Mouse (Mus musculus) lung, adult 18-20 months (tissue): Measurements from ENCODE around the gene Plcd1.
A peak's percentile ranks its signal among the peaks of the same experiment; 100 is the strongest.

Experiments used
- DNase-seq, 2 experiments: peaks; one replicate each; pipeline ENCODE4 v3.0.0; 2022; ENCODE audit warnings: mixed read lengths in 2 of 2

Gene Plcd1

DNA sequence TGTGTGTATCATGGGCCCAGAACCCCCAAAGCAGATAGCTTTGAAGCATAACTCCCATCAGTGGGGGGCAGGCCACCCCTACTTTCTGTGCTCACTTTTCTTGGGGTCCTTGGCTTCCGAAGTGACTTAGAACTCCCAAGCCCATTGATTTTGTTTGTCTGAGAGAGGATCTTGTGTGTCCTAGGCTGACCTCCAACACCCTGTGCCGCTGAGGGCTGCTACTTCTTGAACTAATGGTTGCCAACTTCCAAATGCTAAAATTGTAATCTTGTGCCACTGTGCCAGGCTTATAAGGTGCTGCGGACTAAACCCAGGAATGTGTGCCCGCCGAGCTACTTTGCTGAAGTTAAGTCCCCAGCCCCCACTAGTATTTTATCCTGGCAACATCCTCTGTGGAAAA lies 2.8 kb downstream of the Plcd1 start:
- DNase-seq, result no peak

DNA sequence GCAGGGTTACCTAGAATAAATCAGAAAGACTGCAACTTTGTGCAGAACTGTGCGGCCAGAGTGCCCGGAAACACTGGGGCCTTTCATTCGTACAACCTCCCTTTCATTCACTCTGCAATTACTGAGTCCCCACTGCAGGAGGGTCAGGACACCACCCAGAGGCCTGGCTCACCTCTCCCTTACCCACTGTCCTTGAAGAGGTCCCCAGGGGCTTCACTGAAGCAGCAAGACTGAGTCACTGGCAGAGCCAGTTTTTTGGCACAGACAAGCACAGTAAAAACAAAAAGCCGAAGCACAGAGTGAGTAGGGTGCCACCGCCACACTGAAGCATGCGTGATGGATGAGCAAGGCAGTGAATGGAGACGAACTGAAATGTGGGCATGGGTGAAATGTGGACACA lies 3.9 kb downstream of the Plcd1 start:
- no peak for DNase-seq

DNA sequence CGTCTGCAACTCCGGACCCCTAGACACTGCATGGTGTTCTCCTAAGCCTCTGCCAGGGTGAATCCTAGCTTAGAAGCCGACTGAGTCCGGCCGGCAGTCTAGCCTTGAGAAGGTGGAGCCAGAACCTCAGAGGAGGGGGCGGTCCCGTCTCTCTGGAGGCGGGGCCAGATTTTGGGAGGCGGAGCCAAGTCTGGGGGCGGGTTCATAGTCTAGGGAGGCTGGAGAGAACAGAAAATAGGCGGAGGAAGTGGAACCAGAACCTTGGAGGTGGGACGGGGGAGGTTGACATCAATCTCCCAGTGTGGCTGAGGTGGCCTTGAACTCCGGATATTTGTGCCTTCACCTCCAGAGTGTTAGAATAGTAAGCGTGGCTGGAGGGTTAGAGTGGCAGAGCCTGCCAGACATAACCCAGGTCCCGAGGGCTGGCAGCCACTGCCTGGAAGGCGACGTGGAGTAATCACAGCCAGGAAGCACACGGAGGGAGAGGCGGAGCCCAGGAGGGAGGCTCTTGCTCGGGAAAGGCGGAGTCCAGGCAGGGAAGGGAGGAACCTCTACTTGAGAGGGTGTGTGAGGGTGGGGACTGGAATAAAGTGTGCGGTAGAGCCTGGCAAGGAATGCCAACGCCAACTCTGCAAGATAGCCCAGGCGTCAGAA lies 5.0 kb downstream of the Plcd1 start:
- DNase-seq, result peak; percentile 94

DNA sequence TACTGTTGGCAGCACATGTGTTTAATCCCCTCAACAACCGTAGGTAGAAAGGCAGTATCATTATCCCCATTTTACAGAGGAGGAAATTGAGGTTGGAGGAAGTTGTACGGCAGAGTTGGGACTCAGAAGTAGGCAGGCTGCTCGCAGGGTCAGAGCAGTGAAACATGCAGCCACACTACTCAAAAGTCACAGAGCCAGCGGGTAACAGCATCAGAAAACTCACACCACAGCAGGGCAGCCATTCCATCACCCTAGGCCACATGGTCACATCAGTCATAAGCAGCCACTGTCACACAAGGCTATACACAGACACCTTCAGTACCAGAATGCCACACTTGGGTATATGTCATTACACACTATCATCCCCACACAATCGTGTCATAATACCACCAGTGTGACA lies 6.0 kb downstream of the Plcd1 start:
- DNase-seq, result no peak

DNA sequence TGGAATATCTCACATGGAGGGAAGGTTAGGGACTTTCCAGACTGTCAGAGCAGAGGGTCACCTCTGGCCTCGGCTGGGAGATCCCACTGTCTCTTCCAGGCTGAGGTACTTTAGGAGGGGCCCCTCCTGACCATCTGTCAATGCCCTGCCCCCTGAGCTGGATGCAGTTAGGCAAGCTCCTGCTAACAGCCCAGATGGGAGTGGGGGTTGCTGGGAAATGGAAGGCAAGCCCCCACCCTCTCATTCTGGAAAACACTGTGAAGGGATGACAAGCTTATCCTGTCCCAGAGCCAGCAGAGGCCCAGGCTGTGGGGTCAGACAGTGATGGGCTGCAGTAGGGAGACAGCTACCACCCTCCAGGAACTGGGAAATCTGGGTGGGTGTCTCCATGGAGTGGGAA lies 6.9 kb downstream of the Plcd1 start:
- DNase-seq, result no peak

DNA sequence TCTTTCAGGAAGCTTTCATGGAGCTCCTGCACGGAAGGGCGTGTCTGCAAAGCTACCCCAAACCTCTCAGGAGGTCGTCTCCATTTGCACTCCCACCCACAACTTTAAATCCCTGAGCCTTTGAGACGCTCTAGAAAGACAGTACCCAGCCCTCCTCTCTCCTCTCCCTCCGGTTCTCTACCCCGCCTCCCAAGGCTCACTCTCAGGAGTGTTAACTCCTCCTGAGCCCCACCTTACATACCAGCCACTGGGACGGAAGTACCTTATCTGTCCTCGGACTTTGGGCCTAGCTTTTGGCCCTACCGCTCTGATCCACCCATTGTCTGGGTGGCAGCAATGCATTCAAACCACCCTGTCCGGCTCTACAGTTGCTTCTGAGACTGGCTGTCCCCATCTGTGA lies 9.3 kb downstream of the Plcd1 start:
- DNase-seq, result no peak

DNA sequence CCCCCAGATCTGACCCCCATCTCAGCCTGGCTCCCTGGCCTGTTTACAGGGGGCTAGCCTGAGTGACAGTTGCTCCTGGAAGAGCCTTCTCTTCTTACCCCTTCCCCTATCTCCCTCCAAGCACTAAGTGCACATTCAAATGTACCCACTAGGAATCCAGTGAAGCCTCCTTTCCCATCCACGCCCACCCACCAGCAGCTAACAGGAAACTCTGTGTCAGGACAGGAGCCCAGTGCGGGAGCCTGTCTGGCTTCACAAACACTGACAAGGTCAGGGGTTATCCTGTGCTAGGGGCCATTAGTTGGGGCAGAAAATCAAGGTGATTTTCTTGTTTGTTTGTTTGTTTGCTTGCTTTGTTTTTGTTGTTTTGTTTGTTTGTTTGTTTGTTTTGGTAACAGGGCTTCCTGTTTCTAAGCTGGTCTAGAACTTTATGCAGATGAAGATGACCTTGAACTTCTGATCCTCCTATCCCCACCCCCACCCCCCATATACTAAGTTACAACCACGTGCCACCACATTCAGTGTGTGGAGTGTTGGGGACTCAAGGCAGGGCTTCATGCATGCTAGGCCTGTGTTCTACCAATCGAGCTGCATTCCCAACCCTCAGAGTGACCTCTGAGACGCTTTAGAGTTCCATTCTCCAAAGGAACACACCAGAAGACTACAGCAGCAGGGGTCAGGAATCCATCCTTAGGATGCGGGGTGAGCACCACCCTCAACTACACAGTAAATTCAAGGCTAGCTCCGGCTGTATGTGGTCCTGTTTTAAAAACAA lies 10.5 kb downstream of the Plcd1 start:
- DNase-seq, result no peak

DNA sequence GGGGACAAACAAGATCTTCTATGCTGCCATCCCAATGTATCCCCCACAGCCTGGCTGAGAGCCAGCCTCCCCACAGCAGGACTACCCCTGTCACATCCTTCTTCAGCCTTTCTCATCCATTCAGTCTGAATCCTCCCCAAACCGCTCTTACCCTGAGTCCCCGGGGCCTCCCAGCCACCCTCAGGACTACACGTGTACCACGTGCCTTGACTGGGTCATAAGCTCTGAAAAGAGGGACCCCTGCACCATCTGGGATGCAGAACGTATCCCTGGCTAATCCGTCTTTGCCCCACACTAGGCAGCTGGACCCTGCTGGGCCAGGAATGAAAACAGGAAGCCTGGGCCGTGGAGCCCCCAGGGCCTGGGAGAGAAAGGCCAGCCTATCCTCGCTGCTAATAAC lies 11.3 kb downstream of the Plcd1 start:
- DNase-seq, result no peak

DNA sequence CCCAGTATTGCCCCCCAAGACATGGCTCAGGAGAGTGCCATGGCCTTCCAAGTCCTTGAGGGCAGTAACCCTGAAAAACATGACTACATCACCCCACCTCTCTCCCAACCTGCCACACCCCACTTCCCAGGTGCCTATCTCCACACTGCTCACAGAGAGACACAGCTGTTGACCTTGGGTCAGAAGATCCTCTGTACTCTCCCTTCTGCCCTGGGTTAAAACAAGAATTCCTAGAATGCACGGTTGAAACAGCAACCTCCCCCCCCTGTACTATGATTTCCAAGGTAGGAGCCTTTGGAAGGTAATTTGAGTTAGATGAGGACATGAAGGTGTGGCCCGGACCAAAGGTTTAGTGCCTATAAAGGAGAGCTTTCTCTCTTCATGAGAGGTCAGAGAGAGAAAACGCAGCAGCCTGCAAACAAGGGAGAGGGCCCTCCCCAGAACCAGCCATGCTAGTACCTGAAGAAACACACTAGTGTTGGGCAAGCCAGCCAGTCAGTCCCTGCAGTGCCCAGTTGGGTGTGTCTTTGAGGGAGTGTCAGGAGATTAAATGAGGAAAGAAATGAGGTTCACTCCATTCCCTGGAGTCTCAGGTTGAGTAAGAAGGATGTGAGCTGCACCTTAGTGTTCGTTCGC lies 13.1 kb downstream of the Plcd1 start:
- DNase-seq, result no peak

DNA sequence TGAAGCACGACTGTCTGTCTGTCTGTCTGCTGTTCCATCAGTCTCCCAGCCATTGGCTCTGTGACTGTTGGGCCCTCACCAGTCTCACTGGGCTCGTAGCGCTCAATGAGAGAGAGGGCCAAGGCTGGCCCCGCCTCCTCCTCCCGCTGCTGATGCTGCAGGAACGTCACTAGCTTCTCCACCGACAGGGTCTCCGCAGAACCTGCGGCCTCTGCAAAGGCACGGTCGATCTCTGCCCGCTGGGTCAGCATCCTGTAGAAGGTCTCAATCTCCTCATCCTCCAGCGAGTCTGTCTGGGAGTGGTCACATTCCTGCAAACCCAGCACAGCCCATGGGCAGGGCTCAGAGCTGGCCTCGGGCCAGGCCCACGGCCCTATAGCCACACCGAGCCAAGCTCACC lies 17.6 kb downstream of the Plcd1 start:
- DNase-seq, result no peak

DNA sequence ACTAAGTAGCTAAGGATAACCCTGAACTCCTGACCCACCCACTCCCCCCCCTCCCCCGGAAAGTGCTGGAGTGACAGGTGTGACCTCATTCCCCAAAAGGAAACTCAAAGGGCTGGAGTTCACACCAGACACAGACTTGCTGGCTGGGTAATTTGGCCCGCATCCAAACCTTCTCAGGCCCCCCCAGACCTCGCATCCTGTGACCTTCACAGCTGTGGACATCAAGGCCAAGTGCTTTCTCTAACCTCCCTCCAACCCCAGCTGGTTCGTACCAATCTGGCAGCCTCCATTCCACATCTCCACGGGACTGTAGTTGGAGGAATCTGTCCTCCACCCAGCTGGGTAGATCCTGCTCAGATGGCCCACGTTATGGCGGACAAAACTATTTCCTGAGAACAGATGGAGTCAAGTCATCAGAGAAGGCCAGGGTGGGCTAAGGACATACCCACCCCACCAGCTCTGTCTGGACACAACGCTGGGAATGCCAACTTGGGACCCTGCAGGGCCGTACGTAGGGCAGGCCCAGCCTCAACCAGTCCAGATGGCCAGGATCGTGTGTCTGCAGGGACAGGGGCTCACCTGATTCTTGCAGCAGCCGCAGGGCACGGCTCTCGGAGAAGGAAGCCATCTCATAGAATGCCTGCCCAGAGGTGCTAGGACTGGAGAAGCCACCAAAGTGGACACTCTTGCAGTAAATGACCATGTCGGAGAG lies 20.0 kb downstream of the Plcd1 start:
- DNase-seq, result no peak

DNA sequence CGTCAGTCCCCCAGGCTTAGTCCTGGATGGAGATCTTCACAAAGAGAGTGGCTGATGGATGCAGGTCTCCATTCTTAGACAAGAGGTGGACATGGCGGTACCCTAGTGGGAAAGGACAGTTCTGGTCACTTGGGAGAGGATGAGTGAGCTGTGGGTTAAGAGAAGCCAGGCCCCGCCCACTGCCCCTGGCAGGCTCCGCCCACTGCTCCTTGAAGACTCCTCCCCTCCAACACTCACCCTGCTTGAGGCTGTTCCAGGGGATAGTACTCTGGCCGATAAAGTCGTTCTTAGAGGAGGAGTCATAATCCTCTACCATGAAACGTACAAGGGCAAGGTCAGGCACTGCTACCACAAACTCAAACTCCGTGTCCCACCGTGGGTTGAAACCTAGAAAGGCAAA lies 21.5 kb downstream of the Plcd1 start:
- DNase-seq, result no peak

DNA sequence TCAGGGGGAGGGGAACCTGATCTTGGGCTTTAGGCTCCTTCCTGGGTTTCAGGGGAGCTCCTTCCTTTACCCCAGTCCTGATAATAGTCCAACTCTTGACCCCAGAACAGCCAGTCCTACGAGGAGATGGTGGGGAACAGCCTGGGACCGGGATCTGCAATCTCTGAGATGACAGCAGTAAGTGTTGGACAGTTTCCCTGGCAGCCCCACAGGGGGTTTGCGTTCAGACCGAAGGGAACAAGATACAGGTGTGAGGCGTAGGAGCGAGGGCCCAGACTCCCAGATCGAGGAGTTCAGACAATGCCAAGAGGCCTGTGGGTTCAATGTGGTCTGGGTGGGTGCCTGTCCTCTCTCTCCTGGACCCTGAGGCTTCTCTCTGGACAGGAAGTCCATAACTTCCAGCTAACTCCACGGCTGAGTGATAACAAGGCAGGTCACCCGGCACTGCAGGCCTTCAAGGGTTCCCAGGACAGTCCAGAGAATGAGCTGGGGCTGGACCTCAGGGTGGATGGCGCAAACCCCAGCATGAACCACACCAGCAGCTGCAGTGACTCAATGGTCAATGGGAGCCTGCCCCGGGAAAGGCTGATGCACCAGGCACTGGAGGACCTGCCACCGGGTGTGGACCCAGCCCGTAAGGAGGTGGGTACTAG lies 23.0 kb downstream of the Plcd1 start:
- DNase-seq, result no peak

DNA sequence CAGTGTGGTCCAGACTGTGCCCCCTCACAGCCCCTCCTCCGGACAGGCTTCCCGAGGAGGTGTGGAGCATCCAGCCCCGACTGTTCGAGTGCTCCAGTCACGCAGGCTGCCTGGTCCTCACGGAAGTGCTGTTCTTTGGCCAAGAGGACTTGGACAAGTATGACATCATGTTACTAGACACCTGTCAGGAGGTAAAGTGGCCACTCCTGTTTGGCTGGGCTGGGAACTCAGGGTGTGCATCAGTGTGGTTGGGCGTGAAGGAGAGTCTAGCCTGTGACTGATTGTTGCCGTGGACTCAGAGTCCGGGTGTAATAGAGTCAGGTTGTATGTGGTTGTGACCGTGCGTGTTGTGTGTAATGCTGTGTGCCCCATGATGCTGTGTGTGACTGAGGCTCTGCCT lies 25.0 kb downstream of the Plcd1 start:
- peak; percentile 61 to 76 for DNase-seq

DNA sequence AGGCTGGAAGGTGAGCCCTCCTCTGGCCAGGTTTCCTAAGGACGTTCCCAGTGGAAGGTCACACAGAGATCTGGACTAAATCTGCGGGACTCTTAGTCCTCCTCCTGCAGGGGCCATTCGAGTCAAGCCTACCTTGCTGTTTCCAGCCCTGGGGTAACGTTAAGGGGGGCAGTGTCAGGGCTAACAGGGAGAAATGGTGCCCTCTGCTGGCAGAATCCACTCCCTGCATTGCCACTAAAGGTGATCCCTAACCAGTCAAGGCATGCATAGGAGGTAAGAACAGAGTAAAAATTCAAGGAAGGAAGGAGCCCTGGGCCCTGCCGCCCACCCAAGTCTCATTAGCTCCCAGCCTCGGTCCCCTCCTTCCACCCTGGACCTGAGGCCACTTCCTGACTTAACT lies 25.7 kb downstream of the Plcd1 start:
- DNase-seq, result peak; percentile 73 to 82

DNA sequence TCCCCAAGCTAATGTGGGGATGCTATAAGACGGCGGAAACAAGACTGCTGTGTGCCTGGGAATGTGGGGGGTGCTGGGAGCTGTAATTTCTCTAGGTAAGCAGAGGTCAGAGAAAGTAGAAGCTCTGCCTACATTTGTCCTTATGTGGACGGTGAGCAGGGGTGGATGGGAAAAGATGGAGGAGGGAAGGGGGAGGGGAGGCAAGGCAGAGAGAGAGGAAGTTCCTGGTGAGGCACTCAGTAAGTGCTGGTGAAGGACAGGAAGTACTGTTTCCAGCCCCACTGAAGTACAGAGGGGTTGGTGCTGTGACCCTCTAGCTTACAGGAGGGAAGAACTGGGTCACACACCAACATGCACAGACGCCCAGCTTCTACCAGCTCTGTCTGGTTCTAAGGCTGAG lies 29.0 kb downstream of the Plcd1 start:
- no peak for DNase-seq

DNA sequence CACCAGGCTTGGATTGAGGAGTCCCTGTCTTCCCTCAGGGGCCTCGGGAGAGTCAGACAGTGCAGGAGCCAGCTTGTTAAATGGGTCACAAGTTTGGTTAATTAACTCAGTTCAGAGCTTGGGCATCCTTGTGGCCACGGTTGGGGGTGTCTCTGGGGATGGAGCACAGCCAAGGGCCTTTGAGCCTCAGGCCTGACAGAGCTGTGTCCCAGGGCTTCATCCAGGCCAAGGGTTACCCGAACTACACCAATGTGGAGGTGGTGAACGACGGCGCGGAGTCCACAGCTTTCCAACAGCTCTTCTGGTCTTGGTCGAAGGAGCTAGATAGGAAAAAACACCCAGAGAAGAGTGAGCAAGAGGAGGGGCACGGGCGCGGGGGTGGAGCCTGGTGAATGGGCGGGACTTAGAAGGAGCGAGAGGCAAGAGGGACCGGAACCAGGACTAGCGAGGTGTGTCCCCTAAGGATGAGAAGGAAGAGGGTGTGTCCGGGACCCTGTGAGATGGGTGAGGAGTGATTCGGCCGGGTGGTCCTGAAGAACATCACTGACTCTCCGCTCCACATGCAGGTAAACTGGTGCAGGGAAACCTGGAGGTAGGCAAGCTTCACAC lies 30.2 kb downstream of the Plcd1 start:
- DNase-seq, result peak; percentile 34 to 54

DNA sequence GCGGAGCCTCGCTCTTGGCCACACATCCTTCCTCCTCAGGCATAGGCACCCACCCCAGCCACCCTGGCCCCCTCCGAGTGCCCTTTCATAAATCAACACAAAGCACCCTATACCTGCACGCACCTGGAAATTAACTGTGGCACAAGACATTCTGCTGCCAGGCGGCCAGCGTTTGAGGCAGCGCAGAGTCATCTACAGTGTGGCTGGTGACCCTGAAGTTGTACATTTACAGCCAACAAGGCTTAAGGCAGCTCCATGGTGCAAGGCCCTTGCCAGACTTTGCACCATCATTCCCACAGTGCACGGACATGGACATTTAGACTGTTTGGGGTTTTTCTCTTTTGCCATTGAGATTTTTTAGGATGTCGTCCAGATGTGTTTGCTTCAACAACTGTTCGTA lies 32.6 kb downstream of the Plcd1 start:
- no peak for DNase-seq

DNA sequence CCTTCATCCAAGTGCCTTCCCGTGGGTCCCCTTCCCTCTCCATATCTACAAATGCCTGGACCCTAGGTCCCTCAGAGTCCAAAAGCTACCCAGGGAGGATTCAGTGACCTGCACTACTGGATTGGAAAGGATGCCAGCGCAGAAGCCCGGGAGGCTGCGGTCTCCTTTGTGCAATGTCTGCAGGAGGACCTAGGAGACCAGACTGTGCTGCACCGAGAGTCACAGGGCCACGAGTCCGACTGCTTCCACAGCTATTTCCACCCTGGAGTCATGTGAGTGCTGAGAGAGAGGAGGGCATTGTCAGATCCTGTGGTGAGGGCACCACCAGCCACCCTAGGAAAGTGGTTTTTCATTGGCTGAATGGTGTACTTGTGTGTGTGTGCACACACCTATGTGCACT lies 35.1 kb downstream of the Plcd1 start:
- DNase-seq, result no peak

DNA sequence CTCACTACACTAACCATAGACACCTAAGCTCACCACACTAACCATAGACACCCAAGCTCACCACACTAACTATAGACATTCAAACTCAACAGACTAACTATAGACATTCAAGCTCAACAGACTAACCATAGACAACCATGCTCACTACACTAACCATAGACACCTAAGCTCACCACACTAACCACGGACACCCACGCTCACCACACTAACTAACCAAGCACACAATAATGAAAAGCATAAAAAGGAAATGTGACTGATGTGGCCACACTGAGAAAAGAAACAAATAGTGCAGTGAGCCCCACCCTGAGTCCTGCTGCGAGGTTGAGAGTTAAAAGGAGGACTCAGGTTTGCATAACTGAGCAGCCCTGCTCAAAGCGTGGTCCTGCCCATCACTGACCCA lies 38.0 kb downstream of the Plcd1 start:
- DNase-seq, result no peak

DNA sequence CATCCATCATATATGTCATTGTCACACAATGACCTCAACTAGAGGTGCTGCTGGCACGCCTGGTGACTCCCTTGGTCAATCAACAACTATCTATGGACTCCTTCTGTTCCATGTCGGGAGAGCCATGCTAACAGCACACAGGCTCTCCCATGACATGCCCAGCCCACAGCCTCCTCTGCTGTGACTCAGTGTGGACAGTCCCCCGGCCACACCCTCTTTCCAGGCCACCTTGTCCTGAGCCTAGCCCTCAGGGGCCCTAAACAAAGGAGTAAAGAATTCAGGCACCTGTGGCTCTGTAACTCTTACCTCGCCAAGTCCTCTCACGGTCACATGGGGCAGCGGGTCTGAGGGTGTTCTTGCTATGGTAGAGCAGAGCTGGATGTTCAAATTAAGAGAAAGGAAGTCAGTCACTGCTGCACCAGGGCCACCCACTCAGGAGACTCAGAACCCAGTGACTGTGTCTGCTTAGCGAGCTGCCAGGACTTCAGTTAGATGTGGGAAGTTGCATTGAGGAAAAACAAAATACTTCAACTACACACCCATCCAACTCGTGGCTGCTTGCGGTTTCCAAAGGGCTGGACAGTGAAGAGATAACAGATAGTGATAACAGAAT lies 39.2 kb downstream of the Plcd1 start:
- DNase-seq, result peak in 1 of 2 experiments; percentile 66
